Mouse (Mus musculus) ES-Bruce4 (cell line): ENCODE results near the gene Slc2a10. TPM values are rescaled to one million over a fixed set of nuclear protein-coding genes. Genes with fewer than 3 reads are reported as not detected.
"Not testable (repeated sequence)": the region's sequence is repeated elsewhere in the genome, so short reads cannot be mapped to it uniquely, and the experiment has no call there.

Experiments used
- H3K27ac ChIP-seq: 2 replicates; pipeline ENCODE4 v1.5.1; 2012; ENCODE audit warnings: low read length, inconsistent platforms; ENCODE audit not compliant: insufficient read depth
- H3K27me3 ChIP-seq: 2 replicates; pipeline ENCODE4 v1.6.1; 2012; ENCODE audit warnings: mild to moderate bottlenecking, low read length, inconsistent platforms; ENCODE audit not compliant: control insufficient read depth, poor library complexity, insufficient read depth, severe bottlenecking
- H3K36me3 ChIP-seq: 2 replicates; pipeline ENCODE4 v1.6.1; 2012; ENCODE audit warnings: inconsistent platforms, mild to moderate bottlenecking, low read length, moderate library complexity; ENCODE audit not compliant: control insufficient read depth, poor library complexity, insufficient read depth, severe bottlenecking
- H3K4me1 ChIP-seq: one replicate; pipeline ENCODE4 v1.8.1; 2011; ENCODE audit warnings: low read length; ENCODE audit not compliant: control insufficient read depth, insufficient read depth
- H3K4me3 ChIP-seq: 2 replicates; pipeline ENCODE4 v1.5.1; 2011; ENCODE audit warnings: low read depth, mild to moderate bottlenecking, low read length
- H3K9ac ChIP-seq: 2 replicates; pipeline ENCODE4 v1.6.1; 2012; ENCODE audit warnings: low read depth, mild to moderate bottlenecking, inconsistent platforms; ENCODE audit not compliant: poor library complexity, severe bottlenecking
- H3K9me3 ChIP-seq: replicated peaks from 2 replicates; pipeline ENCODE4 v1.6.1; 2012; ENCODE audit warnings: mild to moderate bottlenecking, low read length, inconsistent platforms; ENCODE audit not compliant: control insufficient read depth, poor library complexity, insufficient read depth, severe bottlenecking
- CTCF ChIP-seq: IDR thresholded peaks from one replicate; pipeline ENCODE4 v1.8.1; 2011; ENCODE audit warnings: low read depth, low read length
- EP300 ChIP-seq: IDR thresholded peaks from 2 replicates; pipeline ENCODE4 v1.6.1; 2011; ENCODE audit warnings: low read depth, low read length; ENCODE audit not compliant: insufficient read depth
- POLR2A ChIP-seq: IDR thresholded peaks from one replicate; pipeline ENCODE4 v1.8.1; 2011; ENCODE audit warnings: low read length; ENCODE audit not compliant: insufficient read depth
- polyA plus RNA-seq: library from polyadenylated mRNA; stranded (reverse); fragments of >200 nt; gene quantifications from 2 replicates; pipeline ENCODE4 v1.2.4, GENCODE M21; 2011; ENCODE audit warnings: low read depth; ENCODE audit not compliant: missing spikeins, insufficient read depth, insufficient read length

The Slc2a10 gene
- polyA plus RNA-seq, 1 experiment = 0.22 TPM

DNA sequence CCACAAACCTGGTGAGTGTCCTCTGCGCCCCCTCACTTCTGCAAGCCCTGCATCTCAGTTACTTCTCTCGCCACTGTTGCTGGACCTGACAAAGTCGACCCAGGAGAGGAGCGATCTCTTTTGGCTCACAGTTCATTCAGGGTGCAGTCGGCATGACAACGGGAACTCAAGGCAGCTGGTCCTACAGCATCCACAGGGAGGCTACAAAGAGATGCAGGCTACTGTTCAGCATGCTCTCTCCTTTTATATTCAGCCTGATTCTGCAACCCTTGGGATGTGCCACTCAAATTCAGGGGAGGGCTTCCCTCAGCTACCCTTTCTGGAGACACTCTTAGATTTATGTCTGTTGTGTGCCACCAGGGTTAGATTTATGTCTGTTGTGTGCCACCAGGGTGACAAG is 45.0 kb downstream of the Slc2a10 start:
- TF ChIP-seq CTCF (no peak), EP300 (no peak), POLR2A (no peak)
- Histone ChIP-seq H3K4me3 (no peak overlapping the region), H3K4me1 (no peaks in the 10 kb centered on the region), H3K9me3 (no peaks in the 10 kb centered on the region), H3K36me3 (no peaks in the 10 kb centered on the region), H3K9ac (no peak overlapping the region), H3K27ac (no peak overlapping the region), H3K27me3 (no peaks in the 10 kb centered on the region)

DNA sequence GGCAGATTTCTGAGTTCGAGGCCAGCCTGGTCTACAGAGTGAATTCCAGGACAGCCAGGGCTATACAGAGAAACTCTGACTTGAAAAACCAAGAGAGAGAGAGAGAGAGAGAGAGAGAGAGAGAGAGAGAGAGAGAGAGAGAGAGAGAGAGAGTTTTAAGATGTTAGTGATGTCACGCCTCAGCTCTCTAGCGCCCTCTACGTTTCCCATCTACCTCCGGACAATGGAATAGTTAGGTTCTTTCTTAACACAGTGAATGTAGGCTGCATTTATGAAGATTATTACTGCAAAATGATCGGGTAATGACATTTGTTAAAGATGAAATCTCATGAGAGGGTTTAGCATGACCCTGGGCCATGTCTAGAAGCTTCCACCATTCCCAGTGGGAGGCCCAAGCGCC is 46.8 kb downstream of the Slc2a10 start:
- not testable (repeated sequence) for H3K27me3 ChIP-seq, H3K9me3 ChIP-seq, H3K36me3 ChIP-seq, H3K4me1 ChIP-seq, H3K9ac ChIP-seq, H3K27ac ChIP-seq, H3K4me3 ChIP-seq

DNA sequence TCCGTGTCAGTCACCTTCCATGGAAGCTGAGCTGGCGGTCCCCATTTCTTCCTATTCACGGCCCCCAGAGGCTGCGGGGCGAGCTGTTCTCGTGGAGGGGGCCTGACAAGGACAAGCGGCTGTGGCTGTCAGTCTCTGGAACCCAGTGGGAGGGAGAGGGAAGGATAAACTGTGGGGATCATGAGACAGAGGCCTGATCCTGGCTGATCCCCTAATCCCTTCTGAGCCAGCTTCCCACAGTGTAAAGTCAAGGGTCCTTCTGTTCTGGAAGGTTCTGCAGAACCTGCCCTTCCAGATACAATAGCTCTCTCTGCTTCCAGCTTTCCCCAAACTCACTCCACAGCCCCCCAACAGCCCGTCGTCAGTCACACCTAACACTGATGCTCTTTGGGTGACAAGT is 50.5 kb downstream of the Slc2a10 start:
- Histone ChIP-seq H3K4me1 (no peaks in the 10 kb centered on the region), H3K9ac (no peak overlapping the region), H3K27me3 (no peaks in the 10 kb centered on the region), H3K9me3 (no peaks in the 10 kb centered on the region), H3K36me3 (no peaks in the 10 kb centered on the region), H3K4me3 (no peak overlapping the region), H3K27ac (no peak overlapping the region)
- TF ChIP-seq CTCF (no peak), EP300 (no peak), POLR2A (no peak)

GRCm38 (mm10) chr2:165557278-165557677 is 53.7 kb downstream of the Slc2a10 start:
- H3K9ac ChIP-seq = no peak overlapping the region
- no peak overlapping the region for H3K27ac ChIP-seq
- no peaks in the 10 kb centered on the region for H3K9me3 ChIP-seq
- H3K4me1 ChIP-seq = no peaks in the 10 kb centered on the region
- no peak for TF ChIP-seq CTCF
- TF ChIP-seq POLR2A = no peak
- no peak for TF ChIP-seq EP300
- H3K27me3 ChIP-seq = no peaks in the 10 kb centered on the region
- H3K36me3 ChIP-seq = no peaks in the 10 kb centered on the region
- no peak overlapping the region for H3K4me3 ChIP-seq

- Histone ChIP-seq H3K36me3 (no peaks in the 10 kb centered on the region), H3K4me3 (no peak overlapping the region), H3K4me1 (no peaks in the 10 kb centered on the region), H3K9ac (no peak overlapping the region), H3K27ac (no peak overlapping the region), H3K27me3 (no peaks in the 10 kb centered on the region; the same call in 1 of the 2 replicates), H3K9me3 (no peaks in the 10 kb centered on the region)
- TF ChIP-seq CTCF = no peak
- TF ChIP-seq POLR2A = no peak
- TF ChIP-seq EP300 = no peak
Measured at GRCm38 (mm10) chr2:165558916-165559315, 55.3 kb downstream of the Slc2a10 start.

DNA sequence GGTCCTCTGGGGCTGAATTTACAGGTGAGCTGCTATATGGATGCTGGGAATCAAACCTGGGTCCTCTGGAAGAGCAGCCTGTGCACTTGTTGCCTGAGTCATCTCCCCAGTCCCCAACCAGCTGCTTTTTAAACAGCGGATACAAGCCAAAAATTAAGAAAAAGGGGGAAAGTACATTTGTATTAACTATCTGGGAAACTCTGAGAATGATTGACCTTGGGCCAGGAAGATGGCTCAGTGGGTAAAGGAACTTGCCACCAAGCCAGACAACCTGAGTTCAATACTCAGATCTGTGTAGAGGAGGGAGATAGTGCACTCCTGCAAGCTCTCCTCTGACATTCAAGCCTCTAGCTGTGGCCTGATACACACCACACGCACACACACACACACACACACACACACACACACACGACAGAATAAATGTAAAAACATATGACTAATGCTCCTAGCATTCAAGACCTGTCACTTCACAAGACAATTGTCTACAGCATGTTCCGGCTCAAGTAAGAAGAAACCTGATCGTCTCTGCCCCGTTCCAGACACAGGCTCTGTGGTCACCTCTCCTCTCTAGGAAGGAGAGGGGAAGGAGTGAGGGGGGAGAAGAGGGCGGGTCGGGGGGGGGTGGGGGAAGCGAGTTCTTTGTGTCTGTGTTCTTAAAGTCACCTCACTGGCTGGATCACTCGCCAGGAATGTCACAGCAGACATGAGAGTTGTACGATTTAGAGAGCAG is 56.1 kb downstream of the Slc2a10 start:
- H3K9me3 ChIP-seq = no peaks in the 10 kb centered on the region
- no peak overlapping the region for H3K27ac ChIP-seq
- no peak for TF ChIP-seq EP300
- no peak for TF ChIP-seq CTCF
- TF ChIP-seq POLR2A = no peak
- H3K36me3 ChIP-seq = no peaks in the 10 kb centered on the region
- no peaks in the 10 kb centered on the region; the same call in 1 of the 2 replicates for H3K27me3 ChIP-seq
- H3K4me3 ChIP-seq = no peak overlapping the region
- H3K9ac ChIP-seq = no peak overlapping the region
- H3K4me1 ChIP-seq = no peaks in the 10 kb centered on the region

GRCm38 (mm10) chr2:165561861-165562260 is 58.3 kb downstream of the Slc2a10 start:
- no peak overlapping the region for H3K27ac ChIP-seq
- TF ChIP-seq POLR2A (no peak), CTCF (no peak), EP300 (no peak)
- H3K4me3 ChIP-seq = no peak overlapping the region
- H3K9me3 ChIP-seq = no peaks in the 10 kb centered on the region
- H3K4me1 ChIP-seq = no peaks in the 10 kb centered on the region
- no peaks in the 10 kb centered on the region; the same call in 1 of the 2 replicates for H3K27me3 ChIP-seq
- H3K9ac ChIP-seq = no peak overlapping the region
- H3K36me3 ChIP-seq = no peaks in the 10 kb centered on the region
